Mouse (Mus musculus) CH12F3 (cell line): ENCODE measurements around the gene Ncoa4.
"Not testable (repeated sequence)": the region's sequence is repeated elsewhere in the genome, so short reads cannot be mapped to it uniquely, and the experiment has no call there.

ENCODE experiments used
- in situ Hi-C: fragments of 300-500 bp; cut with MboI; formaldehyde crosslinking; loops from 2 replicates; pipeline ENCODE4 v1.14.3; 2020; ENCODE audit warnings: low sequenced_read_pairs

The Ncoa4 gene

GRCm38 (mm10) chr14:32159690-32160246, at the start of gene Ncoa4:
Ncoa4 (plus strand) TSS chr14:32159865.
- in situ Hi-C loops: no loop called here

- in situ Hi-C loops: not testable (repeated sequence)
These were observed 47.5 kb upstream of the Ncoa4 start for GRCm38 (mm10) chr14:32112124-32112523.

DNA sequence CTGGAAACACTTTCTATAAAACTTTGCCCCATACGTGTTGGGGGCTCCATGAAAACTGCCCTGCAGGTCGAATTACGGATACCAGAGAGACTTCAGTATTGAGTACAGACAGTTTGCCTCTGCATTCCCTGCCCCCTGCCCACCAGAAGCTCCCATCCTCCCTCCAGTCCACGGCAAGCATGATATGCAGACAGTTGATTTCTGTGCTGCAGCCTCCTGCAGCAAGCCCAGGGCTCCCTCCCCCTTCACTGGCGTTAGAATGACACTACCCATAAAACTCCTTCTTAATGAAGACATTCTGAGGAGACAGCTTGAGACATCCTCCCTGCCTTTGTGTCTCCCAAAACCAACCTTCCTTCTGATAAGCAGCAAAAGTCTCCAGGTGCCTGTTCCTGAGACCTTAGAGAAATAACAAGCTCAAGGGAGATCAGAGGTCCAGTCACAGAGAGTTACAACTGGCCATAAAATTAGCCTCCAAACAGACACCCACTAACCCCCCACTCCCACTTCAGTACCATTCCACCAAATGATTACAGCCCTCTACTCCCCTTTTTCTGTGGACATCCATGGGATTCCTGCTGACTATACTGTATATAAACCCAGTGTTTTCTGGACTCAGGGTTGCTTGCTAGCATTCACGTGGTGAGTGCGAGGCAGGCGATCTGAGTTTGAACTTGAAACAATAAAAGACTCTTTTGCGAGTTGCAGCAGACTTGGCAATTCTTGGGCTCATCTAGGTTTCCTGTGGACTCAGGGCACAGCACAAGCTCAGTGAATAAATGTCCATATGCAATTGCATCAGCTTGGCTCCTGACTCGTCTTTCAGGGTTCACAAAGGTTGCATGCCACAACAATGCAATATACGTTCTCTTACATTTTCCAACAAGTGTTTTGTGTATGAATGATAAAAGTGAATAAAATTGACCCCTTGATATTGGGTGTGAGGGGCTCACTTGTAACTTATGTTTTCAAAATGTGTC, 38.4 kb upstream of the Ncoa4 start:
- in situ Hi-C loops: no loop called here

GRCm38 (mm10) chr14:32121920-32122315, 37.7 kb upstream of the Ncoa4 start:
- in situ Hi-C loops: no loop called here

GRCm38 (mm10) chr14:32124261-32124660, 35.4 kb upstream of the Ncoa4 start:
- in situ Hi-C loops: no loop called here

DNA sequence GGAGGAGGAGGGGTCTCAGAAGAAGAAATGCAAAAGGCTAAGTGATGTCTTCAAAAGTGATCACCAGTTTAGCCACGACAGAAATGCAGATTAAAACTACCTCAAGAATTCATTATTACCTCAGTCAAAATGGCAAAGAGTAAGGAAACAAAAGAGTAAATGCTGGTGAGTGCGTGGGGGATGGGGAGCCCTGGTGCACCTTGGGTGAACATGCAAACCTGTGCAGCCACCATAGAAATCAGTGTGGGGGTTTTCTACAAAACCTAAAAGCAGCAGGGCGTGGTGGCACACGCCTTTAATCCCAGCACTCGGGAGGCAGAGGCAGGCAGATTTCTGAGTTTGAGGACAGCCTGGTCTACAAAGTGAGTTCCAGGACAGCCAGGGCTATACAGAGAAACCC, 34.4 kb upstream of the Ncoa4 start:
- in situ Hi-C loops: not testable (repeated sequence)

GRCm38 (mm10) chr14:32128409-32128808, 31.3 kb upstream of the Ncoa4 start:
- in situ Hi-C loops: no loop called here

DNA sequence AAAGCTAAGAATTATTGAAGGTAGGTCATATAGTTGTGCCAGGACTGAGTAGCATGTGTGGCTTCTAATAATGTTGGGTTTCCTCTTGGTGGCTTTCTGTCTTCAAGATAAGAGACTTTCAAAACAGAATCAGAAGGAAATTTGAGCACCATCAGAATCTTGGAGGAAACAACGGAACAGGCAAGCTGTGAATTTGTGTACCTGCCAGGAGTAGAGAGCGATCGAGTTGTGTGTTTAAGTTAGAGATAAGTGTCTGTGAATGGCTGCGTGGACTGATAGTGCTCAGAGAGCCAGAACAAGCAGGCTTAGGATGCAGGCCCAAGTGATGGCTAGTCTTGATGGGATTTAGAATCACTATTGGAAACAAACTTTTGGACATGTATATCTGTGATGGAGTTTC, 27.8 kb upstream of the Ncoa4 start:
- in situ Hi-C loops: no loop called here

DNA sequence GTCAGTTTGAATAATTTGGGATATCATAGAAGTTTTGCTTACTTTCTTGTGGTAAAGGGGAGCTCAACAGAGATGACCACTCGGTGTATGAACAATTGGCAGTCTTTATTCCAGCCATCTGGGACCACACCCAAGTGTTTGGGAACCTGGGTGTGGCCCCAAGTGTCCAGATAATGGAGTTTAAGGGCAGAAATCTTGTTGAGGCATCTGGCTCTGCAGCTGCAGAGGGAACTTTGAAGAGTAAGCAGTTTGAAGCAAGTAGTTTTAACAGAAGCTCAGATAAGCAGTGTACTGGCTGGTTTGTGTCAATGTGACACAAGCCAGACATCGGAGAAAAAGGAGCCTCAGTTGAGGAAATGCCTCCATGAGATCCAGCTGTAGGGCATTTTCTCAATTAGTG, 25.4 kb upstream of the Ncoa4 start:
- in situ Hi-C loops: no loop called here

DNA sequence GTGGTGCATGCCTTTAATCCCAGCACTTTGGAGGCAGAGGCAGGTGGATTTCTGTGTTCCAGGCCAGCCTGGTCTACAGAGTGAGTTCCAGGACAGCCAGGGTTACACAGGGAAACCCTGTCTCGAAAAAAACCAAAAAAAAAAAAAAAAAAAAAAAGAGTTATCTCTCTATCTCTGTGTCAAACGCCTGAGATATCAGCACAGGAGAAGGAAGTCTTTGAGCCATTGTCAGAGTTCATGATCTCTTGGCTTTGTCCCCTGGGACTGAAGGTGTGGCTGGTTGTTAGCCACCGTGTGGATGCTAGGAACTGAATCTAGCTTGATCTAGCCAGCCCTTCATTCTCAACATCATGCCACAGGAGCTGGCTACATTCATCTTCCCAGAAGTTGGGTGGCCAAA, 23.2 kb upstream of the Ncoa4 start:
- in situ Hi-C loops: not testable (repeated sequence)

GRCm38 (mm10) chr14:32140359-32140965, 19.2 kb upstream of the Ncoa4 start:
- in situ Hi-C loops: no loop called here

DNA sequence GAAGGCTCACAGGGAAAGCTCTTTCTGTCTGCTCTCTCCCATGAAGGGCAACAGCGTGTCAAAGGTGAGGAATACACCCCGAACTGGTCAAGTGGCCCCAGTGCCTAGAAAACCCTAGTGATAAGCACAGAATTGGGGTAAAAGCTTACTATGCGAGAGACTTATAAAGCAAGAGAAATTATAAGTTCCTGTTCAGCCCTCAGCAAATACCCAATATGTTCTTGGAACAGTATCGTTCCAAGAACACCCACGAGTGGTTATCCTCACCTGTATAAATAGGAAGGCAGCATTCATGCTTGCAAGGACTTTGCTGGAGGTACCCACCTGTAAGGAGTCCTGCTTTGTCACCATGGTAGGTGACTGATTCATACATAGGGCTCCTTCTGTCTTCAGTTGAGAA, 17.9 kb upstream of the Ncoa4 start, which contains the start of gene Msmb:
TSS of gene Msmb (plus strand) at position 301 of the 400 bp plus-strand sequence.
- in situ Hi-C loops: no loop called here

DNA sequence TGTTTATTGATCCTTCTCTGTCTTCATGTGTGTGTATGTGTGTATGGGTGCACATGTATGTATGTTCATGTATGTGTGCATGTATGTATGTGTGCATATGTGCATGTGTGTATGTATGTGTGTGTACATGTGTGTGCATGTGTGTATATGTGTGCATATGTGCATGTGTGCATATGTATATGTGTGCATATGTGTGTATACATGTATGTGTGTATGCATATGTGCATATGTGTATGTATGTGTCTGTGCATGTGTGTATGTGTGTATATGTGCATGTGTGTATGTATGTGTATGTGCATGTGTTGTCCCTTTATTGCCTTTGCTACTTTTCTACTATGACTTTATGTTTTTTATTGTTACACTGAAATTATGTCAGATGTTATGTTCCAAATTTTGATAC, 14.9 kb upstream of the Ncoa4 start:
- in situ Hi-C loops: no loop called here

- in situ Hi-C loops: no loop called here
These were observed 14.3 kb upstream of the Ncoa4 start for GRCm38 (mm10) chr14:32145401-32145800.

DNA sequence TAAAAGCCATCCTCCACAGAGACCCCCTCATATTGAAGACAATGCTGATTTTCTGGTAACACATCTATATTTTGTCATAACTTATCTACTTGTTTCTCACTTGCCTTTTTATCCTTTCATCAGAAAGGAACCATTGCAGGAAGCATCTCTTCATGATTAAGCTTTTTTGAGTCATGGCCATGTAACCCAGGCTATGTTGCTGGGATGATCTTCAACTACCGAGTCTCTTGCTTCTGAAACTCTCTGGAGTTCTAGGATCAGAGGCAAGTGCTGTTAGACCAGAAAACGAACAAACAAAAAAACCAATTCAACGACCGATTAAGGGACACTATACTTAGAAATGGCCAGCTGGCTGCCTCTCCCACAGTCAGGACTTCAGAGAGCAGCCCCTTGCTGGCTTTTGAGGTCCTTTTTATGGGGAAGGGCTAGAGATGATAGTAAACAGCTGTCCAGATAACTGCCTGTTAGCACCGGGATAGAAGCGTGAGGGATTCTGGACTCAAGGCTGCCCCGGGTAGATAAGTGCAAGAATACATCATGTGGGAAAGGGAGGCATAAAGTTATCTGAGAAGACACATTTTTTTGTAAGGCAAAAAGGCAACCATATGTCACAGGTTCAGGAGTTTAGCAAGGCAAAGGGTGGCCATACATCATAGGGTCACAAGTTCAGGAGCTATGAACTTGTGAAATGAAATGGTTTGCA, 13.7 kb upstream of the Ncoa4 start:
- in situ Hi-C loops: no loop called here

DNA sequence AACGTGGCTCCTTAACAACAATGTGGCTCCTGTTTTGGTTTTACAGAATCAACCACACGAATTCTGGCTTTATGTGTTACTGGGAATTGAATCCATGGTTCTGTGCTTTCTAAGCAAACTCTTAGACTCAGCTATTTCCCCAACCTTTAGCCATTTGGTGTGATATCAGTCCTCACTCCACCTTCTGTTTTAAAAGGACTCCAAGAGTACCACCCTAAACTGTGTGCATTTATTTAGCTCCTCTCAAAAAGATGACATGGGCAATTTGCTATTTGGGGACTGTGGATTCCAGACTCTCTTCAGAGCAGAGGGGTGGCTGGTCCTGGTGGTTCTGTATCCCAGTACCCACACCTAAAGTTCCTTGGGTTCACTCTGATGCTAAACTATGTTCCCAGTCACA, 13.1 kb upstream of the Ncoa4 start:
- in situ Hi-C loops: no loop called here

GRCm38 (mm10) chr14:32150872-32151271, 8.8 kb upstream of the Ncoa4 start:
- in situ Hi-C loops: no loop called here

DNA sequence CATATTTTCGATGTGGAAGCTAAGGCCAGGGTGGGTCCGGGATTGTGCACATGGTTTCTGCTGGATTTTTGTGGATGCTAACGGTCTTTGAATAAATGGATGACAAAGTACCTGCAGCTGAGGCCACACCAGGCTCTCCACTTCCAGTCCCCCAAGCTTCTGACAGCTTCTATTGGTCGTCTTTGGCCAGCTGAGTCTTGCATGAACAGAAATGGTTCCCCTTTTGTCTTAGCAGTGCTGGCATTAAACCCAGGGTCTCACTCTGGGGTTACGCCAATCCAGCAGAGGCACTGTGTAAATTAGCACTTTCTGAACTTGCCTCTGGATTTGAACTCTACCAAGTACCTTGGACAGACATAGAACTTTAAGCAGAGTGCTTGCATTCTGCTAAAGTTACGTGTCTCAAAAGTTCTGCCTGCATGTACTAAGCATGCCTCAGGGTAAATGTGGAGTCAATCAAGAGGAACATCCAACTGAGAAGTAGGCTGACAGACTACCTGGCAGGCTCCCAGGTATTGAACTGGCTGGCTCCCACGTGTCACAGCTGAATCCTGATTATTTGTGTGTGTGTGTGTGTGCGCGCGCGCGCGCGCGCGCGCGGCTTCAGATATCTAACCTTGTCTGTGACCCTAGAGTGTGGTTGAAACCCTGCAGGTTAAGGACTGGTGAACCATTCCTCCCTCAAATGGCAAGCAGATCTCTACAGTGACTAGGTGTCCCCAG, 7.3 kb upstream of the Ncoa4 start:
- in situ Hi-C loops: no loop called here

- in situ Hi-C loops: no loop called here
These were observed 6.5 kb upstream of the Ncoa4 start for GRCm38 (mm10) chr14:32153156-32153555.

GRCm38 (mm10) chr14:32154758-32155157, 4.9 kb upstream of the Ncoa4 start:
- in situ Hi-C loops: no loop called here
